Mouse (Mus musculus): ENCODE data around the gene Gm20605. TPM values are rescaled to one million over a fixed set of nuclear protein-coding genes. Genes with fewer than 3 reads are reported as not detected.

The Gm20605 gene
- total and polyA plus RNA-seq, 2 experiments from 2014 or later, result 2.4 to 6.1 TPM

- H3K9ac ChIP-seq, result no peak overlapping the region
- H3K4me1 ChIP-seq (ENCODE audit: insufficient read depth), result no peaks in the 10 kb centered on the region
- no peak overlapping the region for H3K27ac ChIP-seq (ENCODE audit: low read depth, low read length)
- peaks cover 14% of the 10 kb centered on the region; the same call in 1 of the 2 replicates for H3K27me3 ChIP-seq (ENCODE audit: insufficient read depth, low read length)
- 21% methylated on average over 18 of the region's 18 CpGs for WGBS
- H3K4me3 ChIP-seq (ENCODE audit: low read depth, low read length), result no peak overlapping the region
- H3K4me2 ChIP-seq (ENCODE audit: low read depth), result no peak overlapping the region
- TF ChIP-seq CTCF (IDR thresholded peaks at IDR 0.05; ENCODE audit: low read depth), result no peak
- H3K36me3 ChIP-seq (ENCODE audit: insufficient read depth), result peaks cover 25% of the 10 kb centered on the region
- ATAC-seq, result no peak
- no peak for DNase-seq
- H3K9me3 ChIP-seq (ENCODE audit: low read length), result no peaks in the 10 kb centered on the region
Observed at GRCm38 (mm10) chr5:137649669-137650571, 20.9 kb downstream of the Gm20605 start.

- no peaks in the 10 kb centered on the region for H3K4me1 ChIP-seq (ENCODE audit: insufficient read depth)
- H3K9ac ChIP-seq, result no peak overlapping the region
- peaks cover 25% of the 10 kb centered on the region for H3K36me3 ChIP-seq (ENCODE audit: insufficient read depth)
- no peak overlapping the region for H3K4me2 ChIP-seq (ENCODE audit: low read depth)
- DNase-seq, result peak; percentile 77
- peak; percentile 79 for TF ChIP-seq CTCF (IDR thresholded peaks at IDR 0.05; ENCODE audit: low read depth)
- no peak overlapping the region for H3K4me3 ChIP-seq (ENCODE audit: low read depth, low read length)
- no peaks in the 10 kb centered on the region for H3K27me3 ChIP-seq (ENCODE audit: insufficient read depth, low read length)
- no peak overlapping the region for H3K27ac ChIP-seq (ENCODE audit: low read depth, low read length)
- peak; percentile 59; the same call in 1 of the 2 replicates for ATAC-seq
- 25% methylated on average over 3 of the region's 3 CpGs for WGBS
- no peaks in the 10 kb centered on the region for H3K9me3 ChIP-seq (ENCODE audit: low read length)
Observed at GRCm38 (mm10) chr5:137652474-137652873, 23.5 kb downstream of the Gm20605 start.

GRCm38 (mm10) chr5:137653366-137653765 is 24.4 kb downstream of the Gm20605 start:
- Histone ChIP-seq H3K4me3 (ENCODE audit: low read depth, low read length) (no peak overlapping the region), H3K4me1 (ENCODE audit: insufficient read depth) (no peaks in the 10 kb centered on the region), H3K9me3 (ENCODE audit: low read length) (no peaks in the 10 kb centered on the region), H3K27me3 (ENCODE audit: insufficient read depth, low read length) (no peaks in the 10 kb centered on the region), H3K27ac (ENCODE audit: low read depth, low read length) (no peak overlapping the region), H3K36me3 (ENCODE audit: insufficient read depth) (peaks cover 30% of the 10 kb centered on the region), H3K4me2 (ENCODE audit: low read depth) (no peak overlapping the region), H3K9ac (no peak overlapping the region)
- WGBS, result 92% methylated on average over 10 of the region's 10 CpGs
- ATAC-seq, result no peak
- DNase-seq, result no peak
- no peak for TF ChIP-seq CTCF (IDR thresholded peaks at IDR 0.05; ENCODE audit: low read depth)

- Histone ChIP-seq H3K4me1 (ENCODE audit: insufficient read depth) (no peaks in the 10 kb centered on the region), H3K9me3 (ENCODE audit: low read length) (no peaks in the 10 kb centered on the region), H3K4me3 (ENCODE audit: low read depth, low read length) (no peak overlapping the region), H3K27ac (ENCODE audit: low read depth, low read length) (no peak overlapping the region), H3K36me3 (ENCODE audit: insufficient read depth) (peaks cover 39% of the 10 kb centered on the region), H3K27me3 (ENCODE audit: insufficient read depth, low read length) (no peaks in the 10 kb centered on the region), H3K4me2 (ENCODE audit: low read depth) (no peak overlapping the region), H3K9ac (no peak overlapping the region)
- DNase-seq (no peak), ATAC-seq (no peak)
- TF ChIP-seq CTCF (IDR thresholded peaks at IDR 0.05; ENCODE audit: low read depth), result peak; percentile 64
- 76% methylated on average over 7 of the region's 7 CpGs for WGBS
Observed at GRCm38 (mm10) chr5:137654746-137655145, 25.8 kb downstream of the Gm20605 start.

GRCm38 (mm10) chr5:137656977-137657376 is 28.0 kb downstream of the Gm20605 start:
- Histone ChIP-seq H3K4me2 (ENCODE audit: low read depth) (no peak overlapping the region), H3K9me3 (ENCODE audit: low read length) (no peaks in the 10 kb centered on the region), H3K4me1 (ENCODE audit: insufficient read depth) (no peaks in the 10 kb centered on the region), H3K9ac (no peak overlapping the region), H3K27ac (ENCODE audit: low read depth, low read length) (peak overlapping the region; percentile 59), H3K36me3 (ENCODE audit: insufficient read depth) (peaks cover 46% of the 10 kb centered on the region), H3K4me3 (ENCODE audit: low read depth, low read length) (no peak overlapping the region), H3K27me3 (ENCODE audit: insufficient read depth, low read length) (no peaks in the 10 kb centered on the region)
- 24% methylated on average over 6 of the region's 6 CpGs for WGBS
- ATAC-seq (peak; percentile 92), DNase-seq (peak; percentile 92)
- TF ChIP-seq CTCF (IDR thresholded peaks at IDR 0.05; ENCODE audit: low read depth), result peak; percentile 88

GRCm38 (mm10) chr5:137660064-137660688 is 31.2 kb downstream of the Gm20605 start:
- no peaks in the 10 kb centered on the region for H3K27me3 ChIP-seq (ENCODE audit: insufficient read depth, low read length)
- WGBS, result 93% methylated on average over 6 of the region's 6 CpGs
- no peaks in the 10 kb centered on the region for H3K9me3 ChIP-seq (ENCODE audit: low read length)
- no peak overlapping the region for H3K27ac ChIP-seq (ENCODE audit: low read depth, low read length)
- no peak for DNase-seq
- H3K4me3 ChIP-seq (ENCODE audit: low read depth, low read length), result no peak overlapping the region
- H3K9ac ChIP-seq, result no peak overlapping the region
- TF ChIP-seq CTCF (IDR thresholded peaks at IDR 0.05; ENCODE audit: low read depth), result no peak
- no peak for ATAC-seq
- no peak overlapping the region for H3K4me2 ChIP-seq (ENCODE audit: low read depth)
- peaks cover 52% of the 10 kb centered on the region for H3K36me3 ChIP-seq (ENCODE audit: insufficient read depth)
- H3K4me1 ChIP-seq (ENCODE audit: insufficient read depth), result no peaks in the 10 kb centered on the region

- H3K9me3 ChIP-seq (ENCODE audit: low read length), result no peaks in the 10 kb centered on the region
- H3K4me2 ChIP-seq (ENCODE audit: low read depth), result no peak overlapping the region
- no peak for DNase-seq
- H3K27me3 ChIP-seq (ENCODE audit: insufficient read depth, low read length), result no peaks in the 10 kb centered on the region
- no peak for TF ChIP-seq CTCF (IDR thresholded peaks at IDR 0.05; ENCODE audit: low read depth)
- no peak for ATAC-seq
- H3K4me1 ChIP-seq (ENCODE audit: insufficient read depth), result no peaks in the 10 kb centered on the region
- H3K4me3 ChIP-seq (ENCODE audit: low read depth, low read length), result no peak overlapping the region
- H3K9ac ChIP-seq, result no peak overlapping the region
- 72% methylated on average over 9 of the region's 9 CpGs for WGBS
- H3K36me3 ChIP-seq (ENCODE audit: insufficient read depth), result peaks cover 69% of the 10 kb centered on the region
- H3K27ac ChIP-seq (ENCODE audit: low read depth, low read length), result no peak overlapping the region
Observed at GRCm38 (mm10) chr5:137663057-137663456, 34.1 kb downstream of the Gm20605 start.

Data from forebrain, postnatal 0 days (tissue).